Mouse (Mus musculus) liver, embryonic 16.5 days (tissue): ENCODE measurements around the gene Suz12. TPM values are rescaled to one million over a fixed set of nuclear protein-coding genes. Genes with fewer than 3 reads are reported as not detected.

ENCODE experiments used
- ATAC-seq: fragments of 200-750 bp; cut with Nextera tagmentation; 2 replicates; pipeline ENCODE4 v1.8.0; 2017; ENCODE audit warnings: low read depth, mild to moderate bottlenecking, moderate number of reproducible peaks, moderate library complexity
- H3K27ac ChIP-seq: fragments of 300-500 bp; sonication (generic); 2 replicates; pipeline ENCODE4 v1.5.1; 2014; ENCODE audit warnings: mild to moderate bottlenecking, low read length
- H3K27me3 ChIP-seq: fragments of 300-500 bp; sonication (generic); 2 replicates; pipeline ENCODE4 v1.6.1; 2014; ENCODE audit warnings: low read depth, low read length, mixed read lengths; ENCODE audit not compliant: control insufficient read depth, insufficient read depth
- H3K36me3 ChIP-seq: fragments of 300-500 bp; sonication (generic); 2 replicates; pipeline ENCODE4 v1.6.1; 2014; ENCODE audit warnings: mild to moderate bottlenecking; ENCODE audit not compliant: control insufficient read depth, insufficient read depth
- H3K4me1 ChIP-seq: fragments of 300-500 bp; sonication (generic); 2 replicates; pipeline ENCODE4 v1.6.1; 2014; ENCODE audit warnings: low read depth, low read length, mixed read lengths; ENCODE audit not compliant: control insufficient read depth
- H3K4me2 ChIP-seq: fragments of 300-500 bp; sonication (generic); 2 replicates; pipeline ENCODE4 v1.6.1; 2014; ENCODE audit warnings: low read depth, low read length, mixed read lengths
- H3K4me3 ChIP-seq: fragments of 300-500 bp; sonication (generic); 2 replicates; pipeline ENCODE4 v1.5.1; 2014; ENCODE audit warnings: low read depth, mild to moderate bottlenecking, low read length
- H3K9ac ChIP-seq: fragments of 300-500 bp; sonication (generic); 2 replicates; pipeline ENCODE4 v1.6.1; 2014; ENCODE audit warnings: low read depth, low read length
- H3K9me3 ChIP-seq: fragments of 300-500 bp; sonication (generic); replicated peaks from 2 replicates; pipeline ENCODE4 v1.6.1; 2016; ENCODE audit warnings: low read length; ENCODE audit not compliant: control insufficient read depth
- WGBS: fragments of 180-500 bp; shearing (Covaris S2); extraction: QIAGEN DNeasy Blood & Tissue Kit; methylation state at CpG from one replicate; pipeline ENCODE4 v1.1.7; 2014; ENCODE audit not compliant: insufficient replicate concordance; 5-methylcytosine and 5-hydroxymethylcytosine counted together
- polyA plus RNA-seq: library from polyadenylated mRNA; unstranded; fragments of >200 nt; fragmentation: Nextera tagmentation; extraction: Ambion mirVana; gene quantifications from 2 replicates; pipeline ENCODE4 v1.2.1, GENCODE M21; 2015

The Suz12 gene
- 11.4 and 11.6 TPM in 2 replicates for polyA plus RNA-seq

GRCm38 (mm10) chr11:79992592-79993355 is at the start of gene Suz12:
TSS of gene Suz12 (plus strand) at chr11:79993106.
- Histone ChIP-seq H3K4me2 (peak within 1 kb of the TSS; percentile 96), H3K9me3 (no peaks in the 10 kb centered on the region), H3K4me1 (peaks cover 8% of the 10 kb centered on the region), H3K27me3 (no peaks in the 10 kb centered on the region), H3K9ac (peak within 1 kb of the TSS; percentile 99), H3K36me3 (peaks cover 5% of the 10 kb centered on the region; the same call in 1 of the 2 replicates), H3K4me3 (peak within 1 kb of the TSS; percentile 100), H3K27ac (peak within 1 kb of the TSS; percentile 100)
- under 1% methylated on average over 61 of the region's 74 CpGs for WGBS
- peak; percentile 93 for ATAC-seq

- no peak for ATAC-seq
- Histone ChIP-seq H3K4me1 (peaks cover 9% of the 10 kb centered on the region), H3K9ac (no peak overlapping the region), H3K9me3 (no peaks in the 10 kb centered on the region), H3K36me3 (peaks cover 39% of the 10 kb centered on the region), H3K4me3 (no peak overlapping the region), H3K27me3 (no peaks in the 10 kb centered on the region), H3K27ac (no peak overlapping the region), H3K4me2 (peak overlapping the region; percentile 31; the same call in 1 of the 2 replicates)
- WGBS = 88% methylated on average over 8 of the region's 8 CpGs
Measured at GRCm38 (mm10) chr11:79943136-79943535, 49.8 kb upstream of the Suz12 start.

GRCm38 (mm10) chr11:79943601-79944000 is 49.3 kb upstream of the Suz12 start:
- peak overlapping the region; percentile 31; the same call in 1 of the 2 replicates for H3K4me2 ChIP-seq
- no peaks in the 10 kb centered on the region for H3K27me3 ChIP-seq
- no peak overlapping the region for H3K4me3 ChIP-seq
- no peak overlapping the region; the same call in 1 of the 2 replicates for H3K27ac ChIP-seq
- H3K9ac ChIP-seq = no peak overlapping the region
- ATAC-seq = no peak
- whole genome bisulfite sequencing = 54% methylated on average over 7 of the region's 7 CpGs
- H3K4me1 ChIP-seq = peaks cover 9% of the 10 kb centered on the region
- no peaks in the 10 kb centered on the region for H3K9me3 ChIP-seq
- peaks cover 40% of the 10 kb centered on the region for H3K36me3 ChIP-seq

- Histone ChIP-seq H3K36me3 (peaks cover 38% of the 10 kb centered on the region), H3K4me1 (peaks cover 9% of the 10 kb centered on the region), H3K4me2 (no peak overlapping the region), H3K9me3 (no peaks in the 10 kb centered on the region), H3K27me3 (no peaks in the 10 kb centered on the region), H3K4me3 (no peak overlapping the region), H3K9ac (no peak overlapping the region), H3K27ac (no peak overlapping the region)
- 81% methylated on average over 3 of the region's 3 CpGs for WGBS
- no peak for ATAC-seq
Measured at GRCm38 (mm10) chr11:79947265-79947664, 45.6 kb upstream of the Suz12 start.

- 5% methylated on average over 27 of the region's 27 CpGs for WGBS
- peaks cover 3% of the 10 kb centered on the region for H3K4me1 ChIP-seq
Measured at GRCm38 (mm10) chr11:79961346-79962124, 31.4 kb upstream of the Suz12 start.

GRCm38 (mm10) chr11:79962125-79962876 is 30.6 kb upstream of the Suz12 start, which contains the start of gene Utp6:
TSS of gene Utp6 (minus strand) at chr11:79962390.
- H3K9ac ChIP-seq = peak within 1 kb of the TSS; percentile 75
- peak within 1 kb of the TSS; percentile 77 for H3K4me3 ChIP-seq
- H3K27me3 ChIP-seq = no peaks in the 10 kb centered on the region
- H3K4me2 ChIP-seq = peak within 1 kb of the TSS; percentile 93
- H3K9me3 ChIP-seq = no peaks in the 10 kb centered on the region
- ATAC-seq = peak; percentile 97
- peak within 1 kb of the TSS; percentile 88 for H3K27ac ChIP-seq
- peaks cover 3% of the 10 kb centered on the region for H3K4me1 ChIP-seq
- H3K36me3 ChIP-seq = peaks cover 5% of the 10 kb centered on the region
- WGBS = under 1% methylated on average over 46 of the region's 46 CpGs

More at GRCm38 (mm10) chr11:79961346-79962124, 31.4 kb upstream of the Suz12 start:
- H3K4me3 ChIP-seq = peak overlapping the region; percentile 77
- H3K4me2 ChIP-seq = peak overlapping the region; percentile 93
- peak overlapping the region; percentile 88 for H3K27ac ChIP-seq
- ATAC-seq = peak; percentile 20
- H3K9me3 ChIP-seq = no peaks in the 10 kb centered on the region
- peaks cover 5% of the 10 kb centered on the region for H3K36me3 ChIP-seq
- H3K27me3 ChIP-seq = no peaks in the 10 kb centered on the region
- peak overlapping the region; percentile 75 for H3K9ac ChIP-seq

GRCm38 (mm10) chr11:79962877-79963183 is 30.1 kb upstream of the Suz12 start:
- H3K4me3 ChIP-seq = peak overlapping the region; percentile 77
- H3K9ac ChIP-seq = peak overlapping the region; percentile 52
- H3K4me2 ChIP-seq = peak overlapping the region; percentile 82
- H3K36me3 ChIP-seq = peaks cover 5% of the 10 kb centered on the region
- peaks cover 3% of the 10 kb centered on the region for H3K4me1 ChIP-seq
- H3K27me3 ChIP-seq = no peaks in the 10 kb centered on the region
- 0 out of 2 replicates have a peak overlapping the region, but pooled peaks have one; percentile 22 for H3K27ac ChIP-seq
- ATAC-seq = peak; percentile 4; the same call in 1 of the 2 replicates
- no peaks in the 10 kb centered on the region for H3K9me3 ChIP-seq
- WGBS = 2% methylated on average over 9 of the region's 9 CpGs

GRCm38 (mm10) chr11:79963212-79963974 is 29.5 kb upstream of the Suz12 start:
- peaks cover 3% of the 10 kb centered on the region for H3K36me3 ChIP-seq
- no peak for ATAC-seq
- H3K9me3 ChIP-seq = no peaks in the 10 kb centered on the region
- no peak overlapping the region for H3K27ac ChIP-seq
- H3K4me2 ChIP-seq = peak overlapping the region; percentile 82
- H3K9ac ChIP-seq = no peak overlapping the region
- no peaks in the 10 kb centered on the region for H3K27me3 ChIP-seq
- 22% methylated on average over 8 of the region's 8 CpGs for WGBS
- H3K4me1 ChIP-seq = peaks cover 3% of the 10 kb centered on the region
- peak overlapping the region; percentile 31 for H3K4me3 ChIP-seq
